Mouse (Mus musculus): Measurements from ENCODE around the gene Mxi1. TPM values are rescaled to one million over a fixed set of nuclear protein-coding genes. Genes with fewer than 3 reads are reported as not detected.

The Mxi1 gene
- polyA plus RNA-seq, 2 experiments: 16.5 to 27.7 TPM

DNA sequence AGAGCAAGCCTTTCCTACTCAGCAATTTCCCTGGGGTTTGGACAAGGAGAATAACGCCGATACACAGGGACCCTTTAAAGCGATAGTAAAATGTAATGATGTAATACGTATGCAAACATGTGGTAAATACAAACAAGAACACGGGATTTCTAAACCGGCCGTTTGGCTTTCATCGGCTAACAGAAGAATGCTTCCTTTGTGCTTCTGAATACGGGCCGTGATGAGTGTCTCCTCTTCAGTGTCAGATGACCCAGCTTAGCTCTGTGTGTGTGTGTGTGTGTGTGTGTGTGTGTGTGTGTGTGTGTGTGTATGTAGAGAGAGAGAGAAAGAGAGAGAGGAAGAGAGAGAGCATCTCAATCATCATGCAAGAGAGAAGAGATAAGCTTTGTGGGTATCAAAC lies 27.7 kb upstream of the Mxi1 start:
- no peak overlapping the region for H3K4me2 ChIP-seq (ENCODE audit: low read depth)
- DNase-seq (ENCODE audit: low read depth in 3 of 3, low spot score in 3 of 3): no peak
- H3K27me3 ChIP-seq (ENCODE audit: control insufficient read depth, insufficient read depth, low read length): no peaks in the 10 kb centered on the region
- 0 out of 4 replicates have a peak, but pooled peaks cover 0 to 2% of the 10 kb centered on the region in 2 experiments for H3K4me1 ChIP-seq (replicated peaks; ENCODE audit: control insufficient read depth in 2 of 2, insufficient read depth in 2 of 2, low read length in 1 of 2)
- H3K9me3 ChIP-seq (ENCODE audit: control insufficient read depth, low read length): no peaks in the 10 kb centered on the region
- no peak overlapping the region for H3K9ac ChIP-seq (replicated peaks)
- WGBS (ENCODE audit: insufficient replicate concordance): 79% methylated on average over 10 of the region's 10 CpGs
- H3K27ac ChIP-seq: no peak overlapping the region
- TF ChIP-seq CTCF (IDR thresholded peaks at IDR 0.05; ENCODE audit: low read depth) (no peak), EP300 (IDR thresholded peaks at IDR 0.05; ENCODE audit: low read depth) (no peak)
- no peaks in the 10 kb centered on the region for H3K36me3 ChIP-seq (replicated peaks; ENCODE audit: control insufficient read depth, insufficient read depth, low read depth)
- H3K4me3 ChIP-seq (ENCODE audit: insufficient read depth in 1 of 2, low read depth in 2 of 2, low read length in 2 of 2): no peak overlapping the region
- ATAC-seq (ENCODE audit: insufficient read depth): no peak

DNA sequence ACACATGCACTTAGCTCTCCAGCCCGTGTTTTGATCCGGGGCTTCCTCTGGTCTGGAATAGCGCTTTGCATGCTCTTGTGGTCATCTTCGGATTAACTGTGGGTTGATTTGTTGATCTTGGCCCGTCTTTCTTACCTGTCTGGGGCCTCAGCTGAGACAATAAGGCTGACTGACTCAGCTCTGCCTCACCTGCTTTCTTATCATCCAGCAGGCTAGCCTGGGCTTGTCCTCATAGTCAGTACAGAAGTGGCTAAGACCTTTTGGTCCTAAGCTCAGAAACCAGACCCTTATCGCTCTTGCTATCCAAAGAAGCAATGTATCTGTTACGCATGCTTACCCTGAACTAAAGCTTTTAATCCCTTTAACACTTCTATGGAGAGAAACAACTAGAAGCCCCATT lies 26.6 kb upstream of the Mxi1 start:
- H3K9me3 ChIP-seq (ENCODE audit: control insufficient read depth, low read length): no peaks in the 10 kb centered on the region
- 78% methylated on average over 7 of the region's 7 CpGs for WGBS (ENCODE audit: insufficient replicate concordance)
- TF ChIP-seq CTCF (IDR thresholded peaks at IDR 0.05; ENCODE audit: low read depth): no peak
- no peak for TF ChIP-seq EP300 (IDR thresholded peaks at IDR 0.05; ENCODE audit: low read depth)
- no peak overlapping the region for H3K9ac ChIP-seq (replicated peaks)
- no peaks in the 10 kb centered on the region for H3K27me3 ChIP-seq (ENCODE audit: control insufficient read depth, insufficient read depth, low read length)
- no peak for ATAC-seq (ENCODE audit: insufficient read depth)
- no peak overlapping the region for H3K4me2 ChIP-seq (ENCODE audit: low read depth)
- H3K27ac ChIP-seq: no peak overlapping the region
- H3K4me3 ChIP-seq (ENCODE audit: insufficient read depth in 1 of 2, low read depth in 2 of 2, low read length in 2 of 2): no peak overlapping the region
- 0 out of 4 replicates have a peak, but pooled peaks cover 0 to 2% of the 10 kb centered on the region in 2 experiments for H3K4me1 ChIP-seq (replicated peaks; ENCODE audit: control insufficient read depth in 2 of 2, insufficient read depth in 2 of 2, low read length in 1 of 2)
- DNase-seq (ENCODE audit: low read depth in 3 of 3, low spot score in 3 of 3): no peak
- H3K36me3 ChIP-seq (replicated peaks; ENCODE audit: control insufficient read depth, insufficient read depth, low read depth): no peaks in the 10 kb centered on the region

DNA sequence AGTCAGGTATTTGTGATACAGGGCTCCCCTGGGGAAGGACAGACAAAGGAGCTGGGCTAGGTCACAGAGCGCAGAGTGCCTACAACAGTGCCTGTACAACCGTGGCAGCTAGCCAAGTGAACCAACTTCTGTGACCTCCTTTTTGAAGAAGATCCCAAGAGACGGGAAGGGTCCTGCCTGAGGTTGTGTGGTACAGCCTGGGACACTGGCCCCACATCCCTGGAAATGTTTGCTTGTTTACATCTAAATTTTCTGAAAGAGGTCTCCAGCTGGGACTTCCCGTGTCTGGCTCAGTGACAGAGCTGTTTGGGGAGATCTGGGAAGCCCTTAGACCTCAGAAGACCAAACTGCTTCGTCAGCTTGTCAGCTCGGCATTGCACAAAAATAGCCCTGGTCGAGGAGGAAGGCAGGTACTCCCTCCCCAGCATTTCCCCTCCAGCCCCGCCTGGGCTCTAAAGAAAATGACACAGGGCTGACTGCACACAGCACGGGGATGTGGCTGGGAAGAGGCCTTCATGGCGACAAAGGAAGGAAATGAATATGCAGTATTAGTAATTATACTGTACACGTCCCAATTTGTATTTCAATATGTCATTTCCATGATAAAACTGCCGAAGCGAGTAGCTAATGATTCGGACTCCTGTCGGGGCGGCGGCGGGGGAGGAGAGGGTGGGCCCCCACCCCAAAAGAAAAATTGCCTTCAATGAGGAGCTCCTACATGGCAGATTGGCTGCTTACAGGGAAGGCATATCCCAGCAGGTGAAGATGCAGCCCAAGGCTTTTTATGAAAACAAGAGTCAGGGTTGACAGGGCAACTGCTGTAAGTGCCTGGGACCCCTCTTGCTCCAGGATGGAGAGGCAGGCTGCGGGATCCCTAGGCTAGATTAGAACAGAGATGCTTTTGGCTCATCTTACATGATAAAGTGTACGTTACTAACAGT lies 25.8 kb upstream of the Mxi1 start:
- ATAC-seq (ENCODE audit: insufficient read depth) (peak; percentile 37; the same call in 1 of the 2 replicates), DNase-seq (ENCODE audit: low read depth in 3 of 3, low spot score in 3 of 3) (no peak)
- Histone ChIP-seq H3K27me3 (ENCODE audit: control insufficient read depth, insufficient read depth, low read length) (no peaks in the 10 kb centered on the region), H3K4me2 (ENCODE audit: low read depth) (peak overlapping the region; percentile 4; the same call in 1 of the 2 replicates), H3K9me3 (ENCODE audit: control insufficient read depth, low read length) (no peaks in the 10 kb centered on the region), H3K4me1 (replicated peaks; ENCODE audit: control insufficient read depth in 2 of 2, insufficient read depth in 2 of 2, low read length in 1 of 2) (0 out of 4 replicates have a peak, but pooled peaks cover 0 to 2% of the 10 kb centered on the region in 2 experiments), H3K36me3 (replicated peaks; ENCODE audit: control insufficient read depth, insufficient read depth, low read depth) (no peaks in the 10 kb centered on the region), H3K9ac (replicated peaks) (no peak overlapping the region), H3K27ac (no peak overlapping the region), H3K4me3 (ENCODE audit: insufficient read depth in 1 of 2, low read depth in 2 of 2, low read length in 2 of 2) (no peak overlapping the region)
- TF ChIP-seq CTCF (IDR thresholded peaks at IDR 0.05; ENCODE audit: low read depth) (no peak), EP300 (IDR thresholded peaks at IDR 0.05; ENCODE audit: low read depth) (no peak)
- 26% methylated on average over 20 of the region's 20 CpGs for WGBS (ENCODE audit: insufficient replicate concordance)

DNA sequence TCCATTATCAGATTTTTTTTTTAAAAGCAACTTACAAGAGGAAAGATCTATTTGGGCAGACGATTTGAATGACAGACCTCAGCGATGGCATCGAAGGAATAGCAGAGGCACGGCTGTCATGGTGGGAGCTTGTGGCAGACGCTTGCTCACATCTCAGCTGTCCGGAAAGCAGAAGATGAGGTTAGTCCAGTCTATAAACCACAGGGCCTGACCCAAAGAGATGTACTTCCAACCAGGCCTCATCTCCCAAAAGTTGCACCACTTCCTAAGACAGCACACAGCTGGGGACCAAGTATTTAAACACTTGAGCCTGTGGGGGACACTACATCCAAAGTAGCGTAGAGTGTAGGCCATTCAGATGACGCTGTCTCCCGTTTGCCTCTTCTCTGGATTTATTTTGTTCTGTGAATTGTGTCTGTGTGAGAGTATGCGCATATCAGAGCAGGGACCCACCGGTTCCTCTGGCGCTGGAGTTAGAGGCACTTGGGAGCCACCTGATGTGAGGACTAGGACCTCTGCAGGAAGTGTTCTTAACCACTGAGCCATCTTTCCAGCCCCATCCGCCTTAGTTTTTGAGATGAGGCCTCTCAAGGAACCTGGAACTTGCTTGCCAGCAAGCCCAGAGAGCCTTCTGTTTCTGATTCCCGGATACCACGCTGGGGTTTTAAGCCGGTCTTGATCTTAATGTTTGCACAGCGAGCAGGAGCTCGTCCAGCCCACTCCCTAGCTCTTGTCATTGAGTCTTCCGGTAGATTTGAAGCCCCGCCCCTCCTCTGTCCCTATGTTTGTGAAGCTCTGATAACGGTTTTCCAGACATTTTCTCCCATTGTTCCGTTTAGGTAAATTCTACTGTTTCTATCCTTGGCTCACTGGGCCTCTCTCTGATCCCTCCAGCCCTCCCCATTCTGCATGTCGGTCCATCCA lies 13.7 kb upstream of the Mxi1 start:
- Histone ChIP-seq H3K27me3 (ENCODE audit: control insufficient read depth, insufficient read depth, low read length) (no peaks in the 10 kb centered on the region), H3K9ac (replicated peaks) (no peak overlapping the region), H3K4me1 (replicated peaks; ENCODE audit: control insufficient read depth in 2 of 2, insufficient read depth in 2 of 2, low read length in 1 of 2) (0 out of 4 replicates have a peak, but pooled peaks cover 3% of the 10 kb centered on the region in 2 experiments), H3K4me3 (ENCODE audit: insufficient read depth in 1 of 2, low read depth in 2 of 2, low read length in 2 of 2) (no peak overlapping the region), H3K36me3 (replicated peaks; ENCODE audit: control insufficient read depth, insufficient read depth, low read depth) (no peaks in the 10 kb centered on the region), H3K4me2 (ENCODE audit: low read depth) (peak overlapping the region; percentile 11; the same call in 1 of the 2 replicates), H3K27ac (no peak overlapping the region), H3K9me3 (ENCODE audit: control insufficient read depth, low read length) (no peaks in the 10 kb centered on the region)
- ATAC-seq (ENCODE audit: insufficient read depth) (no peak), DNase-seq (ENCODE audit: low read depth in 3 of 3, low spot score in 3 of 3) (no peak)
- no peak for TF ChIP-seq EP300 (IDR thresholded peaks at IDR 0.05; ENCODE audit: low read depth)
- TF ChIP-seq CTCF (IDR thresholded peaks at IDR 0.05; ENCODE audit: low read depth): no peak
- 57% methylated on average over 23 of the region's 23 CpGs for WGBS (ENCODE audit: insufficient replicate concordance)

Measured in liver, embryonic 14.5 days (tissue).